Mouse (Mus musculus): Measurements from ENCODE around the gene Acp7.

GRCm38 (mm10) chr7:28570982-28571682, 60.0 kb downstream of the Acp7 start:
- TF ChIP-seq GATA1 (IDR thresholded peaks at IDR 0.05; ENCODE audit: borderline replicate concordance, low read length): no peak
- TF ChIP-seq FLI1 (IDR thresholded peaks at IDR 0.05; ENCODE audit: low read length): no peak

Measured in megakaryocyte, embryonic 14.5 days (primary cell).